In the genomic region with DNA sequence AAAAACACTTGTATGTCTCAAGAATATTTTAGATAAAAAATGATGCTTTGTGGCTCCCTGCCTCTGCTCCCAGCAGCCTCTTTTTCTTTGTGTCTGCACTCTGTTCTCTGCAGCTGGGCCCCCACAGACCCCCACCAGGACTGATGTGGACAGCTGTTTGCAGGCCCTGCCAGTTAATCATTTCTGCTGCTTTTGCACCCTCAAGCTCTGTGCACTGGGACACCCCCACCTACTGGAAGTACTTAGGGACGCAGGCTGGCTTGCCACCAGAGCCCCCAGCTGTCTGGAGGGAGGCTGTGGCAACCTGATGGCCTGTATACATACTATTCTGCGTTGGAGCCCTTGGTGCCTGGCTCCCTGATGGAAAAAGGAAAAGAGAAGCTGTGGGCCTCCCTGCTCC, we compare ENCODE assay signal across 7 mouse cellular contexts. TPM values are rescaled to one million over a fixed set of nuclear protein-coding genes. Genes with fewer than 3 reads are reported as not detected.
A peak's percentile ranks its signal among the peaks of the same experiment; 100 is the strongest.
DNase-seq lines count a peak whose midpoint lies in the region; ATAC-seq lines count a peak whose summit lies in the region.

No protein-coding gene starts in this region.

- H3K4me1 ChIP-seq in forebrain, embryonic 11.5 days (replicated peaks; ENCODE audit: control insufficient read depth, insufficient read depth, low read length): peaks cover 28% of the 10 kb centered on the region
- H3K4me1 ChIP-seq in hindbrain, embryonic 13.5 days (replicated peaks): peaks cover 67% of the 10 kb centered on the region

- WGBS in forebrain, embryonic 11.5 days: 16% methylated on average over 2 of the region's 2 CpGs
- 6% methylated on average over 2 of the region's 2 CpGs for WGBS in hindbrain, embryonic 13.5 days

- H3K27ac ChIP-seq in forebrain, embryonic 11.5 days (ENCODE audit: low read depth, low read length): peak overlapping the region; percentile 31; the same call in 1 of the 2 replicates
- peak overlapping the region; percentile 93 for H3K27ac ChIP-seq in hindbrain, embryonic 13.5 days

- no peaks in the 10 kb centered on the region for H3K36me3 ChIP-seq in forebrain, embryonic 11.5 days (ENCODE audit: control insufficient read depth, insufficient read depth, low read length)
- no peaks in the 10 kb centered on the region for H3K36me3 ChIP-seq in hindbrain, embryonic 13.5 days

- H3K9me3 ChIP-seq in forebrain, embryonic 11.5 days (ENCODE audit: control insufficient read depth, low read length): no peaks in the 10 kb centered on the region
- H3K9me3 ChIP-seq in hindbrain, embryonic 13.5 days: no peaks in the 10 kb centered on the region

- H3K9ac ChIP-seq in forebrain, embryonic 11.5 days (ENCODE audit: low read length): no peak overlapping the region
- peak overlapping the region; percentile 65 for H3K9ac ChIP-seq in hindbrain, embryonic 13.5 days

- 0 out of 2 replicates have a peak, but pooled peaks have one; percentile 34 for ATAC-seq in forebrain, embryonic 11.5 days (replicated peaks; ENCODE audit: low FRiP score)
- ATAC-seq in hindbrain, embryonic 13.5 days (ENCODE audit: low FRiP score): 0 out of 2 replicates have a peak, but pooled peaks have one; percentile 26
- peak; percentile 41; the same call in 1 of the 2 replicates for ATAC-seq in megakaryocyte-erythroid progenitor cell, adult 5-6 weeks (replicated peaks; ENCODE audit: low FRiP score, low TSS enrichment, poor library complexity, severe bottlenecking)
- no peak for ATAC-seq in CD4-positive, CD25-positive, alpha-beta regulatory T cell, adult 4 months

- no peak overlapping the region for H3K4me3 ChIP-seq in forebrain, embryonic 11.5 days (ENCODE audit: low read depth, low read length)
- H3K4me3 ChIP-seq in hindbrain, embryonic 13.5 days: no peak overlapping the region

- H3K27me3 ChIP-seq in forebrain, embryonic 11.5 days (ENCODE audit: control insufficient read depth, insufficient read depth, low read length): no peaks in the 10 kb centered on the region
- no peaks in the 10 kb centered on the region for H3K27me3 ChIP-seq in hindbrain, embryonic 13.5 days

- no peak overlapping the region for H3K4me2 ChIP-seq in forebrain, embryonic 11.5 days (ENCODE audit: low read depth, low read length, severe bottlenecking)
- peak overlapping the region; percentile 46 for H3K4me2 ChIP-seq in hindbrain, embryonic 13.5 days

- DNase-seq in right cerebral cortex, postnatal 14 days: peak; percentile 41
- no peak for DNase-seq in right cerebral cortex, postnatal 36 days (ENCODE audit: low spot score in 2 of 2)
- DNase-seq in forebrain, embryonic 11.5 days (ENCODE audit: low spot score): no peak
- DNase-seq in layer of hippocampus, adult 9-11 months: no peak

RNA-seq across cellular contexts. Expression of a gene that starts 11.3 kb away (rescaled TPM):
- 9.3 and 10.0 TPM in 2 replicates for polyA plus RNA-seq in forebrain, embryonic 11.5 days (2014; fragmentation: Nextera tagmentation; extraction: Ambion mirVana)
- 37.1 and 39.9 TPM in 2 replicates for polyA plus RNA-seq in hindbrain, embryonic 13.5 days (2015; fragmentation: Nextera tagmentation; extraction: Ambion mirVana)
- total RNA-seq in megakaryocyte-erythroid progenitor cell, adult 5-6 weeks (2014; fragmentation: Nextera tagmentation): not detected in 2 replicates
- total RNA-seq in megakaryocyte-erythroid progenitor cell, adult 5-6 weeks (2017): 0.15 TPM in 1 of 2 replicates, not detected in the other
- not detected for polyA plus RNA-seq in CD4-positive, CD25-positive, alpha-beta regulatory T cell, adult 4 months (2017; shearing (Covaris generic))
